Mouse (Mus musculus) lung, postnatal 0 days (tissue): ENCODE measurements around the gene Bst2. TPM values are rescaled to one million over a fixed set of nuclear protein-coding genes. Genes with fewer than 3 reads are reported as not detected.

Experiments
- ATAC-seq: fragments of 200-750 bp; cut with Nextera tagmentation; 2 replicates; pipeline ENCODE4 v1.8.0; 2017; ENCODE audit warnings: moderate library complexity
- DNase-seq: peaks from one replicate; pipeline ENCODE4 v3.0.0-alpha.2; 2016; ENCODE audit warnings: low spot score
- H3K27ac ChIP-seq: fragments of 300-500 bp; sonication (generic); 2 replicates; pipeline ENCODE4 v1.5.1; 2014; ENCODE audit warnings: antibody characterized with exemption, mild to moderate bottlenecking, low read length, mixed read lengths
- H3K27me3 ChIP-seq: fragments of 300-500 bp; sonication (generic); replicated peaks from 2 replicates; pipeline ENCODE4 v1.6.1; 2014; ENCODE audit warnings: low read length, mixed read lengths; ENCODE audit not compliant: insufficient read depth
- H3K36me3 ChIP-seq: fragments of 300-500 bp; sonication (generic); 2 replicates; pipeline ENCODE4 v1.6.1; 2014; ENCODE audit warnings: low read length, mixed read lengths; ENCODE audit not compliant: insufficient read depth
- H3K4me1 ChIP-seq: fragments of 300-500 bp; sonication (generic); 2 replicates; pipeline ENCODE4 v1.6.1; 2014; ENCODE audit warnings: antibody characterized with exemption, low read depth, low read length, mixed read lengths; ENCODE audit not compliant: insufficient read depth
- H3K4me2 ChIP-seq: fragments of 300-500 bp; sonication (generic); replicated peaks from 2 replicates; pipeline ENCODE4 v1.6.1; 2014; ENCODE audit warnings: low read depth, mild to moderate bottlenecking, low read length, moderate library complexity, mixed read lengths
- H3K4me3 ChIP-seq: fragments of 300-500 bp; sonication (generic); 2 replicates; pipeline ENCODE4 v1.5.1; 2014; ENCODE audit warnings: low read depth, low read length
- H3K9ac ChIP-seq: fragments of 300-500 bp; sonication (generic); replicated peaks from 2 replicates; pipeline ENCODE4 v1.6.1; 2014; ENCODE audit warnings: low read depth, mild to moderate bottlenecking
- H3K9me3 ChIP-seq: fragments of 300-500 bp; sonication (generic); 2 replicates; pipeline ENCODE4 v1.6.1; 2016; ENCODE audit warnings: low read length, mixed read lengths
- CTCF ChIP-seq: IDR thresholded peaks from 2 replicates; pipeline ENCODE4 v1.5.1; 2016; ENCODE audit warnings: antibody characterized with exemption, mild to moderate bottlenecking
- EP300 ChIP-seq: IDR thresholded peaks from 2 replicates; pipeline ENCODE4 v1.6.1; 2016; ENCODE audit warnings: antibody characterized with exemption, mild to moderate bottlenecking, control low read depth
- WGBS: fragments of 180-500 bp; shearing (Covaris S2); extraction: QIAGEN DNeasy Blood & Tissue Kit; methylation state at CpG from one replicate; pipeline ENCODE4 v1.1.7; 2014; 5-methylcytosine and 5-hydroxymethylcytosine counted together
- polyA plus RNA-seq: library from polyadenylated mRNA; unstranded; fragments of >200 nt; fragmentation: Nextera tagmentation; extraction: Ambion mirVana; gene quantifications from 2 replicates; pipeline ENCODE4 v1.2.1, GENCODE M21; 2015

Gene Bst2
- polyA plus RNA-seq, 1 experiment from 2014 or later = 99.8 TPM

DNA sequence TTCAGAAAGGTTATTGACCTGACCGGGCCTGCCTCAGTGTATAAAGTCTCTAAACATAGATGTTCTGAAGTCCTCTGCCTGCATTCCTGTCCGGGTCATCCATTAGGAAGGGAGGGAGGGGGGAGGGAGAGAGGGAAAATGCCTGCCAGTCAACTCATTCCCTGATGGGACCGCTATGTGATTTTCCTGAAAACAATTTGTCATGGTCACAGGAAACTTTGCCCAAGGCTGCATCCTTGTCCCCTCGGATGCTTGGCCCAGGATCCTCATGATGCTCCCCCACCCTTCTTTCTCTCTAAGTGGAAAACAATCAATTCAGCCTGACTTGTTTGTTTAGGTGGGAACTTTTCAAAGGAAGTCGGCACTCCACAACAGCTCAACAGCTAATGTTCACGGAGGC is 20.5 kb downstream of the Bst2 start:
- no peak overlapping the region for H3K4me2 ChIP-seq
- H3K36me3 ChIP-seq = no peaks in the 10 kb centered on the region
- no peak overlapping the region for H3K4me3 ChIP-seq
- WGBS = 11% methylated on average over 6 of the region's 6 CpGs
- no peaks in the 10 kb centered on the region for H3K9me3 ChIP-seq
- no peak overlapping the region for H3K27ac ChIP-seq
- no peaks in the 10 kb centered on the region for H3K4me1 ChIP-seq
- no peak overlapping the region for H3K9ac ChIP-seq
- TF ChIP-seq EP300 (peak; percentile 85), CTCF (no peak)
- peak; percentile 64 for DNase-seq
- peak; percentile 39 for ATAC-seq
- no peaks in the 10 kb centered on the region for H3K27me3 ChIP-seq

GRCm38 (mm10) chr8:71515043-71515442 is 22.2 kb downstream of the Bst2 start:
- no peaks in the 10 kb centered on the region for H3K27me3 ChIP-seq
- TF ChIP-seq CTCF = peak; percentile 25; the same call in 1 of the 2 replicates
- no peak for TF ChIP-seq EP300
- no peak for ATAC-seq
- no peak overlapping the region for H3K4me3 ChIP-seq
- no peaks in the 10 kb centered on the region for H3K9me3 ChIP-seq
- 61% methylated on average over 5 of the region's 5 CpGs for WGBS
- no peak overlapping the region for H3K27ac ChIP-seq
- no peak overlapping the region for H3K4me2 ChIP-seq
- H3K36me3 ChIP-seq = no peaks in the 10 kb centered on the region
- H3K9ac ChIP-seq = no peak overlapping the region
- no peaks in the 10 kb centered on the region for H3K4me1 ChIP-seq
- no peak for DNase-seq

DNA sequence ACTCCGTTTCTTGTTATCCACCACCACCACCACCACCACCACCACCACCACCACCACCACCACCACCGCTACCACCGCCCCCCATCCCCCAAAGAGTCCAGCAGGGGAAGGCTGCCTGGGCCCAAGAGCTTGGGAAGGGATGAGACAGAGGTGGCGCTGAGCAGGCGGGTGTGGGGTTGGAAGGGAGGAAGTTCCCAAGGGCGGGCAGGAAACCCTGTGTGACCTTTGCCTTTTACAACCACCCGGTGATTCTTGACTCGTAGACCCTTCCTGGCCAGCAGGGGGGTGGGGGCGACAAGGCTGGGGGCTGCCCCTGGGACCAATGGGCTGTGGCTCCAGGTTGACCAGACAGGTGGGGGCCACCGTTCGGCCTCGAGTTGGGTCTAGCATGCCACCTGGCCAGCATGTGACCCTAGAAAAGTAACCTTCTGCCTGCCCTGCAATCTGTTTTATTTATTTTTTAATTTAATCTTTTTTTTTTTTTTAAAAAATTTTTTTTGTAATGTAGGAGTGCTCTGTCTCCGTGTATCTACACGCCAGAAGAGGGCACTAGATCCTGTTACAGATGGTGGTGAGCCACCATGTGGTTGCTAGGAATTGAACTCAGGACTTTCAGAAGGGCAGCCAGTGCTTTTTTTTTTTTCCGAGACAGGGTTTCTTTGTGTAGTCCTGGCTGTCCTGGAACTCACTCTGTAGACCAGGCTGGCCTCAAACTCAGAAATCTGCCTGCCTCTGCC is 24.1 kb downstream of the Bst2 start:
- Histone ChIP-seq H3K4me3 (no peak overlapping the region), H3K4me2 (no peak overlapping the region), H3K36me3 (no peaks in the 10 kb centered on the region), H3K4me1 (no peaks in the 10 kb centered on the region), H3K9ac (no peak overlapping the region), H3K27ac (no peak overlapping the region), H3K9me3 (no peaks in the 10 kb centered on the region), H3K27me3 (0 out of 2 replicates have a peak, but pooled peaks cover 4% of the 10 kb centered on the region)
- WGBS = 62% methylated on average over 15 of the region's 15 CpGs
- DNase-seq (peak; percentile 42), ATAC-seq (0 out of 2 replicates have a peak, but pooled peaks have one; percentile 5)
- TF ChIP-seq EP300 (no peak), CTCF (no peak)

GRCm38 (mm10) chr8:71511644-71512043 is 25.6 kb downstream of the Bst2 start, which contains the start of gene Plvap:
Gene Plvap, minus strand, starts transcription at chr8:71511752.
- no peaks in the 10 kb centered on the region for H3K36me3 ChIP-seq
- DNase-seq (peak; percentile 73), ATAC-seq (peak; percentile 88)
- peaks cover 14% of the 10 kb centered on the region for H3K27me3 ChIP-seq
- TF ChIP-seq EP300 (peak; percentile 86), CTCF (no peak; the same call in 1 of the 2 replicates)
- WGBS = 13% methylated on average over 14 of the region's 14 CpGs
- peak within 1 kb of the TSS; percentile 35 for H3K4me3 ChIP-seq
- peak within 1 kb of the TSS; percentile 43 for H3K4me2 ChIP-seq
- no peak within 1 kb of the TSS for H3K27ac ChIP-seq
- H3K9me3 ChIP-seq = no peaks in the 10 kb centered on the region
- no peak within 1 kb of the TSS for H3K9ac ChIP-seq
- H3K4me1 ChIP-seq = no peaks in the 10 kb centered on the region

DNA sequence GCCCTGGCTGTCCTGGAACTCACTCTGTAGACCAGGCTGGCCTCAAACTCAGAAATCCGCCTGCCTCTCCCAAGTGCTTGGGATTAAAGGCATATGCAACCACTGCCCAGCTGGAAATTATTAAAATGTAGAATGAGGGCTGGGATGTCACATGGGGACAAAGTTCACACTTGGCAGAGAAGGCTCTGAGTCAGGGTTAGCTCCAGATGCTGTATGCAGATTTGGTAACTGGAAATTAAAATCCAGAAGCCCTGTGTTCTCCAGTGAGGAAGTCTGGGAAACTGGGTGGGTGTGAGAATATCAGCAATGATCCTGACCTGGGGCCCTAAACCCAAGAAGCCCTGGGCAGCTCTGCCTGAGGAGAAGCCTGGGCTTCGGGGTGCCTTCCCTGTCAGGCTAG is 27.9 kb downstream of the Bst2 start:
- 70% methylated on average over 2 of the region's 2 CpGs for WGBS
- H3K9ac ChIP-seq = no peak overlapping the region
- H3K4me1 ChIP-seq = no peaks in the 10 kb centered on the region
- no peak overlapping the region for H3K4me3 ChIP-seq
- 0 out of 2 replicates have a peak overlapping the region, but pooled peaks have one; percentile 43 for H3K4me2 ChIP-seq
- H3K9me3 ChIP-seq = no peaks in the 10 kb centered on the region
- no peak for ATAC-seq
- no peaks in the 10 kb centered on the region for H3K36me3 ChIP-seq
- peaks cover 14% of the 10 kb centered on the region for H3K27me3 ChIP-seq
- no peak overlapping the region for H3K27ac ChIP-seq
- TF ChIP-seq EP300 (no peak), CTCF (no peak)
- no peak for DNase-seq

GRCm38 (mm10) chr8:71507589-71508104 is 29.6 kb downstream of the Bst2 start:
- peaks cover 14% of the 10 kb centered on the region for H3K27me3 ChIP-seq
- ATAC-seq (peak; percentile 64), DNase-seq (peak; percentile 86)
- TF ChIP-seq CTCF = no peak
- no peak for TF ChIP-seq EP300
- no peaks in the 10 kb centered on the region for H3K36me3 ChIP-seq
- H3K4me2 ChIP-seq = peak overlapping the region; percentile 54
- H3K9me3 ChIP-seq = no peaks in the 10 kb centered on the region
- no peak overlapping the region for H3K9ac ChIP-seq
- H3K27ac ChIP-seq = no peak overlapping the region
- no peaks in the 10 kb centered on the region for H3K4me1 ChIP-seq
- under 1% methylated on average over 60 of the region's 61 CpGs for WGBS
- peak overlapping the region; percentile 33 for H3K4me3 ChIP-seq
